Mouse (Mus musculus): ENCODE measurements at regions not wholly inside any gene's neighbourhood (a gene's known extent, or its start where the extent isn't known, plus 50 kb on each side); places are given as distances from the start of the nearest gene placed in this dataset.

DNA sequence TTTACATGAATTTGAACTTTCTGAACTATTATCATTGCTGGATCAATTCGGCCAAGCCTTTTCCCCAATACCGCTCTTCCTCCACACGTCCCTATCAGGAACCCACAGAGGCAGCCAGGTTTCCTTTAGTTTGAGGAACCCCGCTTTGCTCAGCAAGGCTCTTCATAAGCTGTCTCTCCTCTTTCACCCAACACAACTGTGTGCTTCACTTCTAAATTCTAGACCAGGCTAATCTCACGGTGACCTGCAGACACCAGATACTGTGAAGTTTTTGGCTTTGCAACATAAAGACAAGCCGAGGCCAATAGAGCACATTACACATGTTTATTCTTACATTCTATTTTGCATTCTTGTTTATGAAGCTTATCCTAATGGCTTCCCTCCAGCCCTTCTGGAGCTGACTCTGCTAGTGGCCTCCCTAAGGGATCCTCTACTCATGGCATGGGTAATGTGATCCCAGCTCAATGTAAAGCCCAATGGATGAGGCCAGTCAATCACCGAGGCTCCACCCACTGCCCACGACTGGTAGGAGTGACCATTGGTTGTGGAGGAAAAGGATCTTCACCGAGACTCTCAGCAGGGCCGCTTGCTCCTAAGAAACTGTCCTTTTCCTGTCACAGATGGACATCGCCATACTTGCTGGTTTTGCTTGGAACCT lies 135.6 kb downstream of the Qrsl1 start:
- H3K4me3 ChIP-seq, result no peak overlapping the region
- H3K9me3 ChIP-seq, result no peaks in the 10 kb centered on the region
- H3K27me3 ChIP-seq (ENCODE audit: insufficient read depth, poor library complexity, severe bottlenecking), result no peaks in the 10 kb centered on the region
- H3K27ac ChIP-seq, result no peak overlapping the region
- 65% methylated on average over 11 of the region's 11 CpGs for WGBS
- DNase-seq (ENCODE audit: low spot score), result no peak
- no peaks in the 10 kb centered on the region for H3K4me1 ChIP-seq
- no peaks in the 10 kb centered on the region for H3K36me3 ChIP-seq

DNA sequence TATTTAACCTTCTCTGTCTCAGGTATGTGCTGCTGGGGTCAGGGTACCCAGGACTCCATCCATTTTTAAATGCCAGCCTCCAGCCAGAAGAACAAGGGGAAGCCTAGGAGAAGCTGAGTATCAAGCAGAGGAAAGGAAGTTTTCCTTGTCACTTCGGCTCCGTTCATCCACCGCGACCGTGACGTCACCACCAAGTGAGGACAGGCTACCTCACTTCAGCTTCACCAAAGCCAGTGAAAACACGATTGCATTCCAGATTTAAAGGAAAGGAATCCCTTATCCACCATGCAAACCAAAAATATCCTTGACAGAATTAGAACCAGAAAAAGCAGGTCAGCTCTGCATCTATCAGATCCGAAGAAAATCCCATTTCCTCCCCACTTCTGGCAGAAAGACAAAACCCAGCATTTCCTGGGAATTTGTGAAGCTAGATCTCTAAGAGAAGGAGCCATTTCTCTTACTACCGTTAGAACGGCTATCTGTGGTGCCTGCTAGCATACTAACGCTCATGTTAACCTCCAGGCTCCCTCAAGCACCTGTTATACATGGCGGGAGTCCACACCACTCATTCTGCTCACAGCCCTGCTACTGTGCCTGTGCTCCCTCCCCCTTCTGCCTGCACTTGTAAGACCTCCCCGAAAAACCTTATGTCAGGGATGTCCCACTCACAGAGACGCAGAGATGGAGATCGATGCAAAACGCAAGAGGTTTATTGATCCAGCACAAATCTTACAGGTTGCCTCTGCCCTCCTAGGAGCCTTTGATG lies 133.4 kb downstream of the Qrsl1 start:
- Histone ChIP-seq H3K9me3 (no peaks in the 10 kb centered on the region), H3K4me1 (no peaks in the 10 kb centered on the region), H3K27me3 (ENCODE audit: insufficient read depth, poor library complexity, severe bottlenecking) (no peaks in the 10 kb centered on the region), H3K4me3 (no peak overlapping the region), H3K36me3 (no peaks in the 10 kb centered on the region), H3K27ac (no peak overlapping the region)
- WGBS, result 68% methylated on average over 16 of the region's 16 CpGs
- no peak for DNase-seq (ENCODE audit: low spot score)

DNA sequence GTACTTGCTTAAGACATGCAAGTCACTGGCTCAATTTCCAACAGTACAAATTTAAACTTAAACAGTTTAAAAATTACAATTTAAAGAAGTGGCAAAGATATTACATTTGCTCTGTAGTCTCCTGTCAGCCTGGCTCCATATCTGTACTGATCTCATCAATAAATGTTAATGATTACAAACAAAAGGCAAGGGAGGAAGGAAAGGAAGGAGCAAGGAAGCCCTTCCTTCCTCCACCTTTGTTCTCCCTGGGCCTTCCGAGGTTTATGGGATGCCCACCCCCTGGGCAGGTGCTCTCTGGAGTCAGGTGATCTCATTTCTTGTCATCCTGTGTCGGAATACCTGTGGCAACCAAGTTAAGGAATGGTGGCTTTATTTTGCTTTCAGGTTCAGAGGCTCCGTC lies 132.5 kb downstream of the Qrsl1 start:
- DNase-seq (ENCODE audit: low spot score), result no peak
- Histone ChIP-seq H3K4me1 (no peaks in the 10 kb centered on the region), H3K27ac (no peak overlapping the region), H3K36me3 (no peaks in the 10 kb centered on the region), H3K27me3 (ENCODE audit: insufficient read depth, poor library complexity, severe bottlenecking) (no peaks in the 10 kb centered on the region), H3K9me3 (no peaks in the 10 kb centered on the region), H3K4me3 (no peak overlapping the region)
- WGBS, result 73% methylated on average over 3 of the region's 3 CpGs

DNA sequence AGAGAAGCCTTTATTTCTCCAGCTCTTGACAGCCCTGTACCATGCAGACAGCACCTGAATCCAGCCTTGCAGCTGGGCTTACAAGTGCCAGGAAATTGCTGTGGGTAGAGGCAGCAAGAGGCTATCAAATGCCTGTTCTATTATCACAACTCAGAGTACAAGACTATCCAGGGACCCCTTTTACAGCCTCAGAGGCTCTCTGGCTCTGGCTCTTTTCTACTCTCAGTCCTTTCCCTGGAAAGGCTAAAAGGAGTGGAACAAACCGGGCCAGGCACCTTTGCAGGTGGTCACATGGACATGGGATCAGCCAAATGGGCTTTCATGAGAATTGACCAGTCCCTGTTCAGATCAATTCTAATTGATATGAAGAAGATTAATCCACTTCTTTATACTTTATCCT lies 125.7 kb downstream of the Qrsl1 start:
- Histone ChIP-seq H3K36me3 (no peaks in the 10 kb centered on the region), H3K27me3 (ENCODE audit: insufficient read depth, poor library complexity, severe bottlenecking) (no peaks in the 10 kb centered on the region), H3K4me1 (no peaks in the 10 kb centered on the region), H3K4me3 (no peak overlapping the region), H3K27ac (no peak overlapping the region), H3K9me3 (no peaks in the 10 kb centered on the region)
- WGBS, result 68% methylated on average over 1 of the region's 1 CpGs
- no peak for DNase-seq (ENCODE audit: low spot score)

DNA sequence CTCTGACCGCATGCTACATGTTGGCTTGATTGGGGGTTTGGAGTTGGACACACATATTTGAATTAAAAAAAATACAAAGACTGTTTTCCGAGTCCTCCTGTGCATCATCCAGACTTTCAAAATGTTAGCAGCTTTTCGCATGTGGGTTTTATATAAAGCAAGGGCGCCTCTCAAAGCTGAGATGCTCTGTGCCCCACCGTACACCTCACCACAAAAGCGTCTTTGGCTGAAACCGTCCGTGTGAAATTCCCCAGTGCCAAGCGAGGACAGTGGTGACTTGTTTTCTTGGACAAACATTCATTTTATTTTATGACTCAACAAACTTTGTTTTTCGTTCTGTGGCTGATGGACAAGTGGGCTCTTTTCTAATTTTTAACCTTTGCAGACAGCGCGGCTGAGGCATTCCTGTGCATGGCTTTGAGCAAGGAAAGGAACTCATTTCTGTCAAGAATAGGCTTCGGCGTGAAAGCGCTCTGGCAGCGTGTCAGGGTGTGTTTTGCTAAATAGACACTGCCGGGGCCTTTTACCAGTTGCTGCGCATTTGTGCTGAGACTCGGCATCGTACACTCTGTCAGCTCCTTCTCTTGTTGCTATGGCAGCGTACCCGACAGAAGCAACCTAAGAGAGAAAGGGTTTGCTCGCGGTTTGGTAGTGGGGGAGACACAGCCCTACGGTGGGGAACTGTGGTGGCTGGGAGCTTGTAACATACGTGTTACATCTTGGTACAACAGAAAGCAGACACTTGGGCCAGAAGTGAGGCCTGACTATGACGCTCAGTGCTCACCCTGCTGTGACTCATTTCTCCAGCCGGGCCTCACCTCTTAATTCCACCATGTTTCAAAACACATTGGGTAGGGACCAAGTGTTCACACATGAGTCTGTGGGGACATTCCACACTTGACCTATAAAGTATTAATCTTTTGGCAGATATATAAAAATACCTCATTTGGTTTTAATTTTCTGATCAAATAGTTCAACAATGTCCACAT lies 123.6 kb downstream of the Qrsl1 start:
- no peak for DNase-seq (ENCODE audit: low spot score)
- H3K9me3 ChIP-seq, result no peaks in the 10 kb centered on the region
- no peaks in the 10 kb centered on the region for H3K27me3 ChIP-seq (ENCODE audit: insufficient read depth, poor library complexity, severe bottlenecking)
- H3K27ac ChIP-seq, result no peak overlapping the region
- WGBS, result 86% methylated on average over 28 of the region's 28 CpGs
- H3K36me3 ChIP-seq, result no peaks in the 10 kb centered on the region
- H3K4me3 ChIP-seq, result no peak overlapping the region
- no peaks in the 10 kb centered on the region for H3K4me1 ChIP-seq

DNA sequence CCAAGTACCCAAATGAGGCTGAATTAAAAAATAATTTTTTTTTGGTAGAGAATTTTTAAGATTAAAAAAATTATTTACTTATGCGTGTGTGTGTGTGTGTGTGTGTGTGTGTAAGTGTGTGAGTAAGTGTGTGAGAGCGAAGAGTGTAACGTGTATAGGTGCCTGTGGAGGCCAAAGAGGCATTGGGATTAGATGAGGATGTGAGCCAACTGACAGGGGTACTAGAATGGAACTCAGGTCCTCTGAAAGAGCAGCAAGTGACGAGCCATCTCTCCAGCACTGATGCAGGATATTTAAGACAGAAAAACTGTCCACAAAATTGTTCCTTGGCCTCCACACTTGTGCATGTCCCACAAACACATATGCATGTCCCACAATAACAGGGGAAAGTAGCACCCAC lies 121.0 kb downstream of the Qrsl1 start:
- Histone ChIP-seq H3K27ac (no peak overlapping the region), H3K27me3 (ENCODE audit: insufficient read depth, poor library complexity, severe bottlenecking) (no peaks in the 10 kb centered on the region), H3K9me3 (no peaks in the 10 kb centered on the region), H3K36me3 (no peaks in the 10 kb centered on the region), H3K4me1 (no peaks in the 10 kb centered on the region), H3K4me3 (no peak overlapping the region)
- no peak for DNase-seq (ENCODE audit: low spot score)
- whole genome bisulfite sequencing, result 88% methylated on average over 4 of the region's 4 CpGs

DNA sequence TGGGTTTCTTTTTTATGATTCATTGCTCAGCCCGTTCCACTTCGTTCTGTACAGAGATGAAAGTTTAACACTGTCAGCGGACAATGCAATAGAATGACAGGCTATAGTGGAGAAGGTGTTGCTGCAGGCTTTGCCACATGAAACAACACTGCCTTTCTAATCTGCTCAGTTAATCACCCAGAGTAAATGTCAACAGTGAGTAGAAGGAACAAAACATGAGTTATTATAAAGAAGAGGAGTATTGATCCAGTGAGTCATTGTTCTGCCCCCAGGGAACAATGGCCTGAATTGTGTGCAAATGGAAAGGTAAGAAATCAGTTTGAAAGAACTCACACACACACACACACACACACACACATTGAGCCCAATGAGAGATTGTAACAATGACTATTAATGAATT lies 118.2 kb downstream of the Qrsl1 start:
- Histone ChIP-seq H3K4me3 (no peak overlapping the region), H3K4me1 (no peaks in the 10 kb centered on the region), H3K27me3 (ENCODE audit: insufficient read depth, poor library complexity, severe bottlenecking) (no peaks in the 10 kb centered on the region), H3K9me3 (no peaks in the 10 kb centered on the region), H3K27ac (no peak overlapping the region), H3K36me3 (no peaks in the 10 kb centered on the region)
- DNase-seq (ENCODE audit: low spot score), result no peak
- 88% methylated on average over 3 of the region's 3 CpGs for WGBS

DNA sequence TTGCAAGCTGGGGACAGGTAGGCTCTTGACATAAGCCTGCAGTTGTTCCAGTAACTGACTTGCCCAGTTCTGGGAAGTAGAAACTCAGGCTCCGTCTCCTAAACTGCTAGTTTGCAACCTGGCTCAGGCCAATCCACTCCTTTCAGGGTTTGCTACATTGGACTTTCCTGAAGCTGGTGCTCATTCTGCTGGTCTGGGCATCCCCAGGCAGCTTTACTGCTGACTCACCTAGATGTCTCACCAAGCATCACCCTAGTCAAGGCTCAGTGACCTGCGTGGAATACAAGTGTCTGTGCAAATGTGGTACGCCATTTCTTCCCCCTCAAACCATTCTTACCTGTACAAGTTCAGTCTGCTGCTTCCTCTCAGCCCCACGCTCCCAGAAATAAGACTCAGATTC lies 110.8 kb downstream of the Qrsl1 start:
- no peaks in the 10 kb centered on the region for H3K9me3 ChIP-seq
- WGBS, result 87% methylated on average over 4 of the region's 4 CpGs
- no peaks in the 10 kb centered on the region for H3K36me3 ChIP-seq
- no peaks in the 10 kb centered on the region for H3K27me3 ChIP-seq (ENCODE audit: insufficient read depth, poor library complexity, severe bottlenecking)
- H3K27ac ChIP-seq, result no peak overlapping the region
- H3K4me3 ChIP-seq, result no peak overlapping the region
- H3K4me1 ChIP-seq, result no peaks in the 10 kb centered on the region
- no peak for DNase-seq (ENCODE audit: low spot score)

DNA sequence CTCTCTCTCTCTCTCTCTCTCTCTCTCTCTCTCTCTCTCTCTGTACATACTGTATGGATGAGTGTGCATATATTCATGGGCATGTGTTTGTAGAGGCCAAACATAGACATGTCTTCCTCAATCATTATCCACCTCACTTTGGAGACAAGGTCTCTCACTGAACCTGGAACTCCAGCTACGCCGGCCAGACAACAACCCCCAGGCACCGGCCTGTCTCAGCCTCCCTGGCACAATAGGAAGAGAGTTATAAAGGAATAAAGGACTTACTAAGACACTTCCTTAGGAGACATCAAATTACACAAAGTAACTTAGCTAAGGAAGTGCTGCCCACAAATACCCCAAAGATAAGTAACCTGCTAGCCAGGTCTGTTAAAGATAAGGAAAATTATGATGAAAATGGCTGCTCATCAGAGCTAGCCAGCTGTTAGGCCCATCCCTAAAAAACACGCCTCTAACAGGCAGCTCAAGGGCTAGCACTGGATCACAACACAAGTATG lies 110.0 kb downstream of the Qrsl1 start:
- WGBS, result 77% methylated on average over 4 of the region's 4 CpGs
- no peaks in the 10 kb centered on the region for H3K4me1 ChIP-seq
- H3K4me3 ChIP-seq, result no peak overlapping the region
- no peaks in the 10 kb centered on the region for H3K36me3 ChIP-seq
- no peak for DNase-seq (ENCODE audit: low spot score)
- no peaks in the 10 kb centered on the region for H3K27me3 ChIP-seq (ENCODE audit: insufficient read depth, poor library complexity, severe bottlenecking)
- H3K27ac ChIP-seq, result no peak overlapping the region
- H3K9me3 ChIP-seq, result no peaks in the 10 kb centered on the region

DNA sequence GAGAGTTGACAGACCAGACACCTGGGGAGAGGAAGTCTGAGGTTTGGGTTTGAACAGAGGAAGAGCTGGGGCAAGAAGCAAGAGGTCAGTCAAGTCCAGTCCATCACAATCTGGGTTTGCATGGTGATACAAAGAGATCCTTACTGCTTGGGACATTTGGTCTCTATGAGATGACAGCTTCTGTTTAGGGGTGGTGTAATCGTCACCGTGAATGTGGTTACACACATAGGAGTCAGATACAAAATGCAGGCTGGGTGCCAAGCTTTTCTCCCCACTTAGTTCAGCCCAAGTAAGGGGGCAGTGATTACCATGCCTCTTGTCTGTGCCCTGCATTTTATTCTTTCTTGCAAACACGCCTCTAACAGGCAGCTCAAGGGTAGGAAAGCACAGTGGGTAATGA lies 108.9 kb downstream of the Qrsl1 start:
- Histone ChIP-seq H3K4me3 (no peak overlapping the region), H3K27ac (no peak overlapping the region), H3K4me1 (no peaks in the 10 kb centered on the region), H3K9me3 (no peaks in the 10 kb centered on the region), H3K36me3 (no peaks in the 10 kb centered on the region), H3K27me3 (ENCODE audit: insufficient read depth, poor library complexity, severe bottlenecking) (no peaks in the 10 kb centered on the region)
- WGBS, result 81% methylated on average over 3 of the region's 3 CpGs
- no peak for DNase-seq (ENCODE audit: low spot score)

DNA sequence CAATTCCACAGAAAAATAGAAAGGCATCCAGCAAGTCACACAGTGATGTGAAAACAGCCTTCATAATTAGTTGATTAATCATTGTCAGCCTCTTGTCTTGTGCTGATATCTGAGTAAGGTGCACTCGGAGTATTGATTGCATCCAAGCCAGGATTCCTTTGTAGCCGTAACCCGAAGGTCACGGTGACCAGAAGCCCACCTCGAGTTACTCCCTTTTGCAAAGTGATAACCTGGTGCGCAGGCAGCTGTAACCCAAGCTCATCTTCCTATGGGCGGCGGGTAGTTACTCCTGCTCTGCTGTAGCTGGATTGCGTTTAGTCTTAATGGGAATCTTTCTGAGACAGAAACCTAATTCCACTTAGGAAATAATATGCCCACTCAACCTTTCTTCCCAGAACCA lies 107.0 kb downstream of the Qrsl1 start:
- H3K36me3 ChIP-seq, result no peaks in the 10 kb centered on the region
- WGBS, result 79% methylated on average over 9 of the region's 9 CpGs
- no peak overlapping the region for H3K4me3 ChIP-seq
- no peak for DNase-seq (ENCODE audit: low spot score)
- H3K27ac ChIP-seq, result no peak overlapping the region
- no peaks in the 10 kb centered on the region for H3K4me1 ChIP-seq
- no peaks in the 10 kb centered on the region for H3K27me3 ChIP-seq (ENCODE audit: insufficient read depth, poor library complexity, severe bottlenecking)
- H3K9me3 ChIP-seq, result no peaks in the 10 kb centered on the region

DNA sequence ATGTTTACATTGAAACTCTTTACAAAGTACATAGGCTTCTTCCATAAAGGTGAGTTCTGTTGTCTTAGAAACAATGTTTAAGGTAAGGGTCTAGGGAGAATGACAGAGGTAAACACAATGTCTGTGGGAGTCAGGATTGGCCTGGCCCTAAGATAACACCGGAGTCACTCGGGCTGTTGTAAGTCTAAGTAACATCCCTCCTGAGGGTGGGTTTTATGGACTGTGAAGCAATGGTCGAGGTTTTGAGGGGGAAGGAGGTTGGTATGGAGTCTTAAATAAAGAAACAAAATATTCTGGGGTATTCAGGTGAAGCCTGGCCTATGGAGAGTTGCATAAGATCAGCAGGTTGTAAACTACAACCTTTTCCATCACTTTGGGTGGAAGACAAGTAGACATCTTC lies 101.5 kb downstream of the Qrsl1 start:
- 73% methylated on average over 3 of the region's 3 CpGs for WGBS
- Histone ChIP-seq H3K4me1 (no peaks in the 10 kb centered on the region), H3K9me3 (no peaks in the 10 kb centered on the region), H3K4me3 (no peak overlapping the region), H3K27me3 (ENCODE audit: insufficient read depth, poor library complexity, severe bottlenecking) (no peaks in the 10 kb centered on the region), H3K36me3 (no peaks in the 10 kb centered on the region), H3K27ac (no peak overlapping the region)
- no peak for DNase-seq (ENCODE audit: low spot score)

DNA sequence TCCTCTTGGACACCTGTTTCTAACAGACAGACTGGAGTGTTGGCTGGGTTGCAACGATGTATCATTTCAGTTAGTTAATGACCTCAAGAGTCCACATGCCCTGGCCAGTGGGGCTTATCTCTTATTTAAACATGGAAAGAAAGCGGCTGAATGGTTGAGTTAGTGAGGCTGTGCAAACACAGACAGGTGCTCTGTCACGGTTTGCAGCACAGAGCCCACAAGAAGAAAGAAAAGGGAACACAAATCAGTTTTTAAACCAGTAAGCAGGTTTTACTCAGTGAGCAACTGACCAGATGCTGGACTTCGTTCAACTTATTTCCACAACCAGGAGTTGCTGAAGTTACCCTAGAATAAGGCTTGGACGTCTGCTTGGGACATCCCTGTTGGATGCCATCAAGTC lies 86.3 kb downstream of the Qrsl1 start:
- Histone ChIP-seq H3K9me3 (no peaks in the 10 kb centered on the region), H3K27me3 (ENCODE audit: insufficient read depth, poor library complexity, severe bottlenecking) (no peaks in the 10 kb centered on the region), H3K27ac (no peak overlapping the region), H3K36me3 (no peaks in the 10 kb centered on the region), H3K4me3 (no peak overlapping the region), H3K4me1 (no peaks in the 10 kb centered on the region)
- WGBS, result 57% methylated on average over 5 of the region's 5 CpGs
- DNase-seq (ENCODE audit: low spot score), result no peak
